Mouse (Mus musculus): Measurements from ENCODE around the gene Ndufa6. TPM values are rescaled to one million over a fixed set of nuclear protein-coding genes. Genes with fewer than 3 reads are reported as not detected.

The Ndufa6 gene
- 81.5 and 107 TPM in 2 replicates for polyA plus RNA-seq (2012; rRNA removed)

GRCm38 (mm10) chr15:82354126-82354945 lies at the start of gene Ndufa6:
Gene Ndufa6 (minus strand): TSS chr15:82354322.

GRCm38 (mm10) chr15:82393922-82394321 lies 39.8 kb upstream of the Ndufa6 start, which contains the start of gene Cyp2d11:
Gene Cyp2d11 (minus strand): TSS chr15:82394022.

GRCm38 (mm10) chr15:82379871-82380713 lies 26.0 kb upstream of the Ndufa6 start, which contains the start of gene Cyp2d22:
Gene Cyp2d22 (minus strand): TSS chr15:82380260.

GRCm38 (mm10) chr15:82338593-82339112 lies 15.5 kb downstream of the Ndufa6 start, which contains the start of the genes Naga, Pheta2 and Smdt1:
Gene Naga (minus strand): TSS chr15:82338925.
Gene Pheta2 (plus strand): TSS chr15:82338942.
Gene Smdt1 (plus strand): TSS chr15:82338959.

Other genes with a start within 250 kb of the Ndufa6 start
- 3.5 and 4.8 TPM in 2 replicates for gene Ccdc134, start 226.4 kb downstream of the Ndufa6 start, polyA plus RNA-seq (2012; rRNA removed)
- gene Srebf2, start 207.1 kb downstream of the Ndufa6 start, polyA plus RNA-seq (2012; rRNA removed), result 159 and 162 TPM in 2 replicates
- 0.22 and 0.34 TPM in 2 replicates for gene Shisa8, start 141.5 kb downstream of the Ndufa6 start, polyA plus RNA-seq (2012; rRNA removed)
- 0.11 and 0.12 TPM in 2 replicates for gene Tnfrsf13c, start 130.0 kb downstream of the Ndufa6 start, polyA plus RNA-seq (2012; rRNA removed)
- gene Cenpm, start 109.6 kb downstream of the Ndufa6 start, polyA plus RNA-seq (2012; rRNA removed), result 9.3 and 11.8 TPM in 2 replicates
- 1.9 and 2.3 TPM in 2 replicates for gene 1500009C09Rik, start 101.9 kb downstream of the Ndufa6 start, polyA plus RNA-seq (2012; rRNA removed)
- 0.52 and 0.78 TPM in 2 replicates for gene Sept3, start 79.4 kb downstream of the Ndufa6 start, polyA plus RNA-seq (2012; rRNA removed)
- not detected in 2 replicates for gene Wbp2nl, start 55.4 kb downstream of the Ndufa6 start, polyA plus RNA-seq (2012; rRNA removed)
- gene Naga, start 15.4 kb downstream of the Ndufa6 start, polyA plus RNA-seq (2012; rRNA removed), result 163 and 182 TPM in 2 replicates
- 0.39 and 0.60 TPM in 2 replicates for gene Pheta2, start 15.4 kb downstream of the Ndufa6 start, polyA plus RNA-seq (2012; rRNA removed)
- 131 and 168 TPM in 2 replicates for gene Smdt1, start 15.4 kb downstream of the Ndufa6 start, polyA plus RNA-seq (2012; rRNA removed)
- gene Cyp2d22, start 25.9 kb upstream of the Ndufa6 start, polyA plus RNA-seq (2012; rRNA removed), result 8.1 and 12.2 TPM in 2 replicates
- not detected in 2 replicates for gene Cyp2d11, start 39.7 kb upstream of the Ndufa6 start, polyA plus RNA-seq (2012; rRNA removed)
- 1.2 and 2.6 TPM in 2 replicates for gene Cyp2d10, start 52.9 kb upstream of the Ndufa6 start, polyA plus RNA-seq (2012; rRNA removed)
- gene Cyp2d9, start 79.1 kb upstream of the Ndufa6 start, polyA plus RNA-seq (2012; rRNA removed), result 0.08 and 0.98 TPM in 2 replicates
- gene Cyp2d12, start 200.8 kb upstream of the Ndufa6 start, polyA plus RNA-seq (2012; rRNA removed), result not detected in 2 replicates